9 mouse cellular contexts compared by ENCODE assay signal in genomic region chr6:29435940-29436451, GRCm38 (mm10). TPM values are rescaled to one million over a fixed set of nuclear protein-coding genes. Genes with fewer than 3 reads are reported as not detected.
DNase-seq lines count a peak whose midpoint lies in the region; ATAC-seq lines count a peak whose summit lies in the region.
"Had no signal": no experiment of that assay in that cellular context is flagged by ENCODE, and none has a peak within 500 bp of the region (broad histone marks: within the 10 kb centered on the region; RNA-seq: fewer than 3 reads in every experiment).

No protein-coding gene starts in this region.

- peaks cover 41% of the 10 kb centered on the region for H3K27me3 ChIP-seq in limb, embryonic 10.5 days (ENCODE audit: low read depth, poor library complexity, severe bottlenecking)
- peaks cover 3% of the 10 kb centered on the region; the same call in 1 of the 2 replicates for H3K27me3 ChIP-seq in stomach, embryonic 14.5 days (ENCODE audit: control insufficient read depth, insufficient read depth, low read length)

- peak overlapping the region; percentile 75 for H3K4me2 ChIP-seq in stomach, embryonic 14.5 days (replicated peaks; ENCODE audit: low read depth, low read length)

- peak overlapping the region; percentile 66 for H3K4me3 ChIP-seq in limb, embryonic 10.5 days
- peak overlapping the region; percentile 73 for H3K4me3 ChIP-seq in stomach, embryonic 14.5 days (ENCODE audit: low read depth, low read length)

- H3K27ac ChIP-seq in limb, embryonic 10.5 days = peak overlapping the region; percentile 87
- peak overlapping the region; percentile 95 for H3K27ac ChIP-seq in stomach, embryonic 14.5 days (ENCODE audit: low read length)

- no peaks in the 10 kb centered on the region for H3K9me3 ChIP-seq in limb, embryonic 10.5 days (replicated peaks)
- H3K9me3 ChIP-seq in stomach, embryonic 14.5 days (ENCODE audit: control insufficient read depth, low read depth, low read length) = no peaks in the 10 kb centered on the region

- H3K4me1 ChIP-seq in limb, embryonic 10.5 days = peaks cover 60% of the 10 kb centered on the region
- H3K4me1 ChIP-seq in stomach, embryonic 14.5 days (ENCODE audit: control insufficient read depth, insufficient read depth, low read length) = peaks cover 18% of the 10 kb centered on the region; the same call in 1 of the 2 replicates

- ATAC-seq in stomach, embryonic 14.5 days (ENCODE audit: insufficient number of reproducible peaks, insufficient read depth, low FRiP score, low read depth) = peak; percentile 48; the same call in 1 of the 2 replicates

- peaks cover 2% of the 10 kb centered on the region; the same call in 1 of the 2 replicates for H3K36me3 ChIP-seq in limb, embryonic 10.5 days
- peaks cover 19% of the 10 kb centered on the region for H3K36me3 ChIP-seq in stomach, embryonic 14.5 days (ENCODE audit: control insufficient read depth, insufficient read depth, low read length)

- WGBS in limb, embryonic 10.5 days = 6% methylated on average over 6 of the region's 6 CpGs
- 10% methylated on average over 5 of the region's 6 CpGs for WGBS in stomach, embryonic 14.5 days

- peak; percentile 40 to 42 for DNase-seq in cerebellum, postnatal 10 days
- DNase-seq in cerebellum, adult 9-10 months = no peak
- DNase-seq in embryo, embryonic 10.5 days (ENCODE audit: low spot score) = peak; percentile 64
- DNase-seq in heart, adult 18-20 months = peak; percentile 56 to 60
- peak; percentile 53 for DNase-seq in limb, embryonic 10.5 days (ENCODE audit: low spot score)
- no peak for DNase-seq in adrenal gland, postnatal 14 days
- DNase-seq in cerebellum, postnatal 14 days = no peak

- H3K9ac ChIP-seq in stomach, embryonic 14.5 days (replicated peaks; ENCODE audit: low read depth, low read length) = 0 out of 2 replicates have a peak overlapping the region, but pooled peaks have one; percentile 40

RNA-seq across cellular contexts. Expression of gene Flnc, which starts 2.9 kb away (rescaled TPM):
- 100 to 1,000 TPM; 215 to 222 TPM for total RNA-seq in heart, adult 18-20 months (2021)
- 3.7 and 5.6 TPM in 2 replicates for polyA plus RNA-seq in limb, embryonic 10.5 days (2016; fragmentation: Nextera tagmentation; extraction: Ambion mirVana)
- polyA plus RNA-seq in stomach, embryonic 14.5 days (2014; fragmentation: Nextera tagmentation; extraction: Ambion mirVana) = 17.9 and 19.8 TPM in 2 replicates
- 4.2 and 5.3 TPM in 2 replicates for total RNA-seq in adrenal gland, postnatal 14 days (2021)
- total RNA-seq: hematopoietic stem cell, adult 5-6 weeks had no signal

RNA-seq across cellular contexts. Expression of gene Atp6v1f, which starts 31.5 kb away (rescaled TPM):
- total RNA-seq in heart, adult 18-20 months (2021) = 100 to 1,000 TPM; 111 to 118 TPM
- polyA plus RNA-seq in limb, embryonic 10.5 days (2016; fragmentation: Nextera tagmentation; extraction: Ambion mirVana) = 185 and 196 TPM in 2 replicates
- polyA plus RNA-seq in stomach, embryonic 14.5 days (2014; fragmentation: Nextera tagmentation; extraction: Ambion mirVana) = 235 and 266 TPM in 2 replicates
- total RNA-seq in adrenal gland, postnatal 14 days (2021) = 169 and 183 TPM in 2 replicates

RNA-seq across cellular contexts. Expression of gene Atp6v1fnb, which starts 35.2 kb away (rescaled TPM):
- not detected for total RNA-seq in heart, adult 18-20 months (2021)
- polyA plus RNA-seq in limb, embryonic 10.5 days (2016; fragmentation: Nextera tagmentation; extraction: Ambion mirVana) = 0.34 TPM in 1 of 2 replicates, not detected in the other
- polyA plus RNA-seq in stomach, embryonic 14.5 days (2014; fragmentation: Nextera tagmentation; extraction: Ambion mirVana) = 0.64 TPM in 1 of 2 replicates, not detected in the other
- not detected in 2 replicates for total RNA-seq in adrenal gland, postnatal 14 days (2021)

RNA-seq across cellular contexts. Expression of gene Ccdc136, which starts 39.9 kb away (rescaled TPM):
- total RNA-seq in heart, adult 18-20 months (2021) = 1 to 10 TPM; 1.6 to 2.1 TPM
- 19.4 and 29.8 TPM in 2 replicates for polyA plus RNA-seq in limb, embryonic 10.5 days (2016; fragmentation: Nextera tagmentation; extraction: Ambion mirVana)
- 22.0 and 29.5 TPM in 2 replicates for polyA plus RNA-seq in stomach, embryonic 14.5 days (2014; fragmentation: Nextera tagmentation; extraction: Ambion mirVana)
- total RNA-seq in adrenal gland, postnatal 14 days (2021) = 4.9 and 6.3 TPM in 2 replicates

RNA-seq across cellular contexts. Expression of gene Opn1sw, which starts 47.7 kb away (rescaled TPM):
- total RNA-seq in heart, adult 18-20 months (2021) = not detected
- polyA plus RNA-seq in limb, embryonic 10.5 days (2016; fragmentation: Nextera tagmentation; extraction: Ambion mirVana) = 0.34 and 0.38 TPM in 2 replicates
- polyA plus RNA-seq in stomach, embryonic 14.5 days (2014; fragmentation: Nextera tagmentation; extraction: Ambion mirVana) = 1.3 and 1.5 TPM in 2 replicates
- not detected in 2 replicates for total RNA-seq in adrenal gland, postnatal 14 days (2021)
- total RNA-seq: hematopoietic stem cell, adult 5-6 weeks had no signal

Comparison
In these comparisons a context has a peak if more than half of its experiments do, and no peak if none do; other contexts are left out.
1. DNase-seq: peak in cerebellum, postnatal 10 days (2 of 2), embryo, embryonic 10.5 days (single experiment), heart, adult 18-20 months (2 of 2) and limb, embryonic 10.5 days (single experiment); none in cerebellum, adult 9-10 months (single experiment), adrenal gland, postnatal 14 days (single experiment) and cerebellum, postnatal 14 days (0 of 2).
2. RNA of gene Flnc, which starts 2.9 kb away (total RNA-seq): 215 to 222 TPM in heart, adult 18-20 months; 4.2 to 5.3 TPM in adrenal gland, postnatal 14 days; every median in the first group is over 10 times any median in the second.